Mouse (Mus musculus): ENCODE data around the gene Mob3b. TPM values are rescaled to one million over a fixed set of nuclear protein-coding genes. Genes with fewer than 3 reads are reported as not detected.

Gene Mob3b
- polyA plus RNA-seq, 1 experiment = 2.6 TPM

- H3K36me3 ChIP-seq (ENCODE audit: control insufficient read depth, insufficient read depth, low read length) = no peaks in the 10 kb centered on the region
- TF ChIP-seq CTCF (IDR thresholded peaks at IDR 0.05; ENCODE audit: borderline replicate concordance, control insufficient read depth, extremely low read depth, insufficient read depth, low read length, poor library complexity) (no peak), POLR2A (IDR thresholded peaks at IDR 0.05; ENCODE audit: control insufficient read depth, extremely low read depth, insufficient read depth, low read length, poor library complexity) (no peak)
- H3K27ac ChIP-seq (ENCODE audit: control insufficient read depth, insufficient read depth, low read length) = no peak overlapping the region
- WGBS = 99% methylated on average over 2 of the region's 2 CpGs
- H3K4me1 ChIP-seq (replicated peaks; ENCODE audit: control insufficient read depth, insufficient read depth, low read length) = no peaks in the 10 kb centered on the region
- DNase-seq = no peak
- H3K27me3 ChIP-seq (ENCODE audit: control insufficient read depth, insufficient read depth, low read length) = no peaks in the 10 kb centered on the region
- no peak overlapping the region for H3K4me3 ChIP-seq (ENCODE audit: control insufficient read depth, insufficient read depth, low read length)
Measured at GRCm38 (mm10) chr4:35037824-35038223, 119.5 kb downstream of the Mob3b start.

GRCm38 (mm10) chr4:35034504-35035290 is 122.6 kb downstream of the Mob3b start:
- TF ChIP-seq POLR2A (IDR thresholded peaks at IDR 0.05; ENCODE audit: control insufficient read depth, extremely low read depth, insufficient read depth, low read length, poor library complexity) = no peak
- no peak for TF ChIP-seq CTCF (IDR thresholded peaks at IDR 0.05; ENCODE audit: borderline replicate concordance, control insufficient read depth, extremely low read depth, insufficient read depth, low read length, poor library complexity)
- Histone ChIP-seq H3K27me3 (ENCODE audit: control insufficient read depth, insufficient read depth, low read length) (no peaks in the 10 kb centered on the region), H3K36me3 (ENCODE audit: control insufficient read depth, insufficient read depth, low read length) (no peaks in the 10 kb centered on the region), H3K27ac (ENCODE audit: control insufficient read depth, insufficient read depth, low read length) (no peak overlapping the region), H3K4me1 (replicated peaks; ENCODE audit: control insufficient read depth, insufficient read depth, low read length) (no peaks in the 10 kb centered on the region), H3K4me3 (ENCODE audit: control insufficient read depth, insufficient read depth, low read length) (no peak overlapping the region)
- no peak for DNase-seq
- 29% methylated on average over 18 of the region's 18 CpGs for WGBS

- Histone ChIP-seq H3K27me3 (ENCODE audit: control insufficient read depth, insufficient read depth, low read length) (no peaks in the 10 kb centered on the region), H3K36me3 (ENCODE audit: control insufficient read depth, insufficient read depth, low read length) (no peaks in the 10 kb centered on the region), H3K4me3 (ENCODE audit: control insufficient read depth, insufficient read depth, low read length) (no peak overlapping the region), H3K27ac (ENCODE audit: control insufficient read depth, insufficient read depth, low read length) (no peak overlapping the region), H3K4me1 (replicated peaks; ENCODE audit: control insufficient read depth, insufficient read depth, low read length) (no peaks in the 10 kb centered on the region)
- WGBS = 100% methylated on average over 3 of the region's 3 CpGs
- TF ChIP-seq CTCF (IDR thresholded peaks at IDR 0.05; ENCODE audit: borderline replicate concordance, control insufficient read depth, extremely low read depth, insufficient read depth, low read length, poor library complexity) (no peak), POLR2A (IDR thresholded peaks at IDR 0.05; ENCODE audit: control insufficient read depth, extremely low read depth, insufficient read depth, low read length, poor library complexity) (no peak)
- no peak for DNase-seq
Measured at GRCm38 (mm10) chr4:35032758-35033157, 124.5 kb downstream of the Mob3b start.

- Histone ChIP-seq H3K4me1 (replicated peaks; ENCODE audit: control insufficient read depth, insufficient read depth, low read length) (no peaks in the 10 kb centered on the region), H3K27ac (ENCODE audit: control insufficient read depth, insufficient read depth, low read length) (no peak overlapping the region), H3K27me3 (ENCODE audit: control insufficient read depth, insufficient read depth, low read length) (no peaks in the 10 kb centered on the region), H3K36me3 (ENCODE audit: control insufficient read depth, insufficient read depth, low read length) (no peaks in the 10 kb centered on the region), H3K4me3 (ENCODE audit: control insufficient read depth, insufficient read depth, low read length) (no peak overlapping the region)
- WGBS = 91% methylated on average over 3 of the region's 3 CpGs
- TF ChIP-seq POLR2A (IDR thresholded peaks at IDR 0.05; ENCODE audit: control insufficient read depth, extremely low read depth, insufficient read depth, low read length, poor library complexity) = no peak
- no peak for TF ChIP-seq CTCF (IDR thresholded peaks at IDR 0.05; ENCODE audit: borderline replicate concordance, control insufficient read depth, extremely low read depth, insufficient read depth, low read length, poor library complexity)
- DNase-seq = no peak
Measured at GRCm38 (mm10) chr4:35031623-35032022, 125.7 kb downstream of the Mob3b start.

GRCm38 (mm10) chr4:35031141-35031540 is 126.1 kb downstream of the Mob3b start:
- Histone ChIP-seq H3K4me3 (ENCODE audit: control insufficient read depth, insufficient read depth, low read length) (no peak overlapping the region), H3K4me1 (replicated peaks; ENCODE audit: control insufficient read depth, insufficient read depth, low read length) (no peaks in the 10 kb centered on the region), H3K27ac (ENCODE audit: control insufficient read depth, insufficient read depth, low read length) (no peak overlapping the region), H3K36me3 (ENCODE audit: control insufficient read depth, insufficient read depth, low read length) (no peaks in the 10 kb centered on the region), H3K27me3 (ENCODE audit: control insufficient read depth, insufficient read depth, low read length) (no peaks in the 10 kb centered on the region)
- 94% methylated on average over 5 of the region's 5 CpGs for WGBS
- DNase-seq = no peak
- TF ChIP-seq CTCF (IDR thresholded peaks at IDR 0.05; ENCODE audit: borderline replicate concordance, control insufficient read depth, extremely low read depth, insufficient read depth, low read length, poor library complexity) (no peak), POLR2A (IDR thresholded peaks at IDR 0.05; ENCODE audit: control insufficient read depth, extremely low read depth, insufficient read depth, low read length, poor library complexity) (no peak)

GRCm38 (mm10) chr4:35018416-35018815 is 138.9 kb downstream of the Mob3b start:
- no peak overlapping the region for H3K27ac ChIP-seq (ENCODE audit: control insufficient read depth, insufficient read depth, low read length)
- TF ChIP-seq POLR2A (IDR thresholded peaks at IDR 0.05; ENCODE audit: control insufficient read depth, extremely low read depth, insufficient read depth, low read length, poor library complexity) = no peak
- no peak for TF ChIP-seq CTCF (IDR thresholded peaks at IDR 0.05; ENCODE audit: borderline replicate concordance, control insufficient read depth, extremely low read depth, insufficient read depth, low read length, poor library complexity)
- no peak overlapping the region for H3K4me3 ChIP-seq (ENCODE audit: control insufficient read depth, insufficient read depth, low read length)
- H3K27me3 ChIP-seq (ENCODE audit: control insufficient read depth, insufficient read depth, low read length) = no peaks in the 10 kb centered on the region
- no peak for DNase-seq
- WGBS = 13% methylated on average over 1 of the region's 1 CpGs
- no peaks in the 10 kb centered on the region for H3K36me3 ChIP-seq (ENCODE audit: control insufficient read depth, insufficient read depth, low read length)
- H3K4me1 ChIP-seq (replicated peaks; ENCODE audit: control insufficient read depth, insufficient read depth, low read length) = no peaks in the 10 kb centered on the region
